Mouse (Mus musculus): ENCODE results near the gene Iqsec1. TPM values are rescaled to one million over a fixed set of nuclear protein-coding genes. Genes with fewer than 3 reads are reported as not detected.

Iqsec1 gene
- polyA plus RNA-seq, 1 experiment from 2014 or later = 21.5 TPM

Small RNAs within 50 kb of the gene (microRNA-seq; reads per million reads assigned to microRNA genes)
- gene Gm24816 = not detected

Other genes with a start within 250 kb of the Iqsec1 start
- 15.4 and 18.4 TPM in 2 replicates for gene Nup210, start 128.1 kb upstream of the Iqsec1 start, polyA plus RNA-seq (2015; fragmentation: Nextera tagmentation; extraction: Ambion mirVana)
- 41.7 and 51.5 TPM in 2 replicates for gene Hdac11, start 168.0 kb upstream of the Iqsec1 start, polyA plus RNA-seq (2015; fragmentation: Nextera tagmentation; extraction: Ambion mirVana)
- 33.7 and 47.7 TPM in 2 replicates for gene Fbln2, start 223.8 kb upstream of the Iqsec1 start, polyA plus RNA-seq (2015; fragmentation: Nextera tagmentation; extraction: Ambion mirVana)